Mouse (Mus musculus): Measurements from ENCODE around the gene Lck. TPM values are rescaled to one million over a fixed set of nuclear protein-coding genes. Genes with fewer than 3 reads are reported as not detected.
A peak's percentile ranks its signal among the peaks of the same experiment; 100 is the strongest.

The Lck gene
- polyA plus RNA-seq, 1 experiment from 2014 or later: 11.4 TPM

- Histone ChIP-seq H3K27ac (ENCODE audit: low read depth, low read length) (no peak overlapping the region), H3K36me3 (ENCODE audit: control insufficient read depth, insufficient read depth, low read length) (peaks cover 15% of the 10 kb centered on the region; the same call in 1 of the 2 replicates), H3K4me3 (ENCODE audit: low read length) (no peak overlapping the region), H3K9me3 (ENCODE audit: control insufficient read depth, low read length) (no peaks in the 10 kb centered on the region), H3K9ac (ENCODE audit: low read depth, low read length) (no peak overlapping the region), H3K27me3 (ENCODE audit: control insufficient read depth, insufficient read depth, low read length) (no peaks in the 10 kb centered on the region), H3K4me2 (replicated peaks; ENCODE audit: low read depth, low read length) (no peak overlapping the region), H3K4me1 (ENCODE audit: control insufficient read depth, insufficient read depth, low read length) (peaks cover 8% of the 10 kb centered on the region; the same call in 1 of the 2 replicates)
- no peak for ATAC-seq (ENCODE audit: low FRiP score, low TSS enrichment)
- WGBS: 82% methylated on average over 7 of the region's 7 CpGs
These were observed 43.7 kb upstream of the Lck start for GRCm38 (mm10) chr4:129617121-129617641.

- Histone ChIP-seq H3K27me3 (ENCODE audit: control insufficient read depth, insufficient read depth, low read length) (no peaks in the 10 kb centered on the region), H3K9ac (ENCODE audit: low read depth, low read length) (no peak overlapping the region), H3K36me3 (ENCODE audit: control insufficient read depth, insufficient read depth, low read length) (peaks cover 15% of the 10 kb centered on the region; the same call in 1 of the 2 replicates), H3K9me3 (ENCODE audit: control insufficient read depth, low read length) (no peaks in the 10 kb centered on the region), H3K27ac (ENCODE audit: low read depth, low read length) (no peak overlapping the region), H3K4me3 (ENCODE audit: low read length) (no peak overlapping the region), H3K4me2 (replicated peaks; ENCODE audit: low read depth, low read length) (no peak overlapping the region), H3K4me1 (ENCODE audit: control insufficient read depth, insufficient read depth, low read length) (peaks cover 8% of the 10 kb centered on the region; the same call in 1 of the 2 replicates)
- WGBS: 87% methylated on average over 3 of the region's 3 CpGs
- ATAC-seq (ENCODE audit: low FRiP score, low TSS enrichment): no peak
These were observed 43.2 kb upstream of the Lck start for GRCm38 (mm10) chr4:129616631-129617030.

GRCm38 (mm10) chr4:129615801-129616290 is 42.4 kb upstream of the Lck start:
- ATAC-seq (ENCODE audit: low FRiP score, low TSS enrichment): no peak
- Histone ChIP-seq H3K9ac (ENCODE audit: low read depth, low read length) (no peak overlapping the region), H3K27me3 (ENCODE audit: control insufficient read depth, insufficient read depth, low read length) (no peaks in the 10 kb centered on the region), H3K4me2 (replicated peaks; ENCODE audit: low read depth, low read length) (no peak overlapping the region), H3K4me1 (ENCODE audit: control insufficient read depth, insufficient read depth, low read length) (peaks cover 8% of the 10 kb centered on the region; the same call in 1 of the 2 replicates), H3K36me3 (ENCODE audit: control insufficient read depth, insufficient read depth, low read length) (peaks cover 15% of the 10 kb centered on the region; the same call in 1 of the 2 replicates), H3K4me3 (ENCODE audit: low read length) (no peak overlapping the region), H3K27ac (ENCODE audit: low read depth, low read length) (no peak overlapping the region), H3K9me3 (ENCODE audit: control insufficient read depth, low read length) (no peaks in the 10 kb centered on the region)
- 90% methylated on average over 9 of the region's 9 CpGs for WGBS

GRCm38 (mm10) chr4:129614093-129614492 is 40.7 kb upstream of the Lck start, which contains the start of gene Dcdc2b:
TSS of gene Dcdc2b (minus strand) at chr4:129614257.
- no peak within 1 kb of the TSS for H3K27ac ChIP-seq (ENCODE audit: low read depth, low read length)
- no peak within 1 kb of the TSS for H3K9ac ChIP-seq (ENCODE audit: low read depth, low read length)
- H3K4me1 ChIP-seq (ENCODE audit: control insufficient read depth, insufficient read depth, low read length): peaks cover 8% of the 10 kb centered on the region; the same call in 1 of the 2 replicates
- 87% methylated on average over 6 of the region's 6 CpGs for WGBS
- ATAC-seq (ENCODE audit: low FRiP score, low TSS enrichment): no peak
- H3K36me3 ChIP-seq (ENCODE audit: control insufficient read depth, insufficient read depth, low read length): peaks cover 22% of the 10 kb centered on the region
- no peak within 1 kb of the TSS for H3K4me3 ChIP-seq (ENCODE audit: low read length)
- H3K9me3 ChIP-seq (ENCODE audit: control insufficient read depth, low read length): no peaks in the 10 kb centered on the region
- no peaks in the 10 kb centered on the region for H3K27me3 ChIP-seq (ENCODE audit: control insufficient read depth, insufficient read depth, low read length)
- H3K4me2 ChIP-seq (replicated peaks; ENCODE audit: low read depth, low read length): no peak within 1 kb of the TSS

GRCm38 (mm10) chr4:129610472-129610871 is 37.0 kb upstream of the Lck start:
- Histone ChIP-seq H3K4me1 (ENCODE audit: control insufficient read depth, insufficient read depth, low read length) (no peaks in the 10 kb centered on the region), H3K4me3 (ENCODE audit: low read length) (no peak overlapping the region), H3K27me3 (ENCODE audit: control insufficient read depth, insufficient read depth, low read length) (no peaks in the 10 kb centered on the region), H3K4me2 (replicated peaks; ENCODE audit: low read depth, low read length) (no peak overlapping the region), H3K9me3 (ENCODE audit: control insufficient read depth, low read length) (no peaks in the 10 kb centered on the region), H3K36me3 (ENCODE audit: control insufficient read depth, insufficient read depth, low read length) (peaks cover 28% of the 10 kb centered on the region), H3K27ac (ENCODE audit: low read depth, low read length) (no peak overlapping the region), H3K9ac (ENCODE audit: low read depth, low read length) (no peak overlapping the region)
- ATAC-seq (ENCODE audit: low FRiP score, low TSS enrichment): no peak
- WGBS: 78% methylated on average over 4 of the region's 4 CpGs

- WGBS: 68% methylated on average over 4 of the region's 4 CpGs
- ATAC-seq (ENCODE audit: low FRiP score, low TSS enrichment): no peak
- peaks cover 32% of the 10 kb centered on the region for H3K36me3 ChIP-seq (ENCODE audit: control insufficient read depth, insufficient read depth, low read length)
These were observed 36.6 kb upstream of the Lck start for GRCm38 (mm10) chr4:129610026-129610425.

GRCm38 (mm10) chr4:129609139-129609631 is 35.7 kb upstream of the Lck start:
- peak; percentile 25 for ATAC-seq (ENCODE audit: low FRiP score, low TSS enrichment)
- no peaks in the 10 kb centered on the region for H3K4me1 ChIP-seq (ENCODE audit: control insufficient read depth, insufficient read depth, low read length)

More at GRCm38 (mm10) chr4:129610026-129610425, 36.6 kb upstream of the Lck start:
- no peak overlapping the region for H3K9ac ChIP-seq (ENCODE audit: low read depth, low read length)
- H3K4me2 ChIP-seq (replicated peaks; ENCODE audit: low read depth, low read length): no peak overlapping the region
- no peaks in the 10 kb centered on the region for H3K27me3 ChIP-seq (ENCODE audit: control insufficient read depth, insufficient read depth, low read length)
- no peak overlapping the region for H3K4me3 ChIP-seq (ENCODE audit: low read length)
- H3K4me1 ChIP-seq (ENCODE audit: control insufficient read depth, insufficient read depth, low read length): no peaks in the 10 kb centered on the region
- H3K9me3 ChIP-seq (ENCODE audit: control insufficient read depth, low read length): no peaks in the 10 kb centered on the region
- no peak overlapping the region for H3K27ac ChIP-seq (ENCODE audit: low read depth, low read length)

GRCm38 (mm10) chr4:129608426-129609025 is 35.1 kb upstream of the Lck start:
- ATAC-seq (ENCODE audit: low FRiP score, low TSS enrichment): peak; percentile 79
- H3K4me3 ChIP-seq (ENCODE audit: low read length): no peak overlapping the region
- H3K27ac ChIP-seq (ENCODE audit: low read depth, low read length): no peak overlapping the region
- H3K9ac ChIP-seq (ENCODE audit: low read depth, low read length): no peak overlapping the region
- H3K4me1 ChIP-seq (ENCODE audit: control insufficient read depth, insufficient read depth, low read length): no peaks in the 10 kb centered on the region
- 32% methylated on average over 7 of the region's 7 CpGs for WGBS
- no peaks in the 10 kb centered on the region for H3K9me3 ChIP-seq (ENCODE audit: control insufficient read depth, low read length)
- H3K36me3 ChIP-seq (ENCODE audit: control insufficient read depth, insufficient read depth, low read length): peaks cover 46% of the 10 kb centered on the region
- H3K4me2 ChIP-seq (replicated peaks; ENCODE audit: low read depth, low read length): no peak overlapping the region
- H3K27me3 ChIP-seq (ENCODE audit: control insufficient read depth, insufficient read depth, low read length): no peaks in the 10 kb centered on the region

More at GRCm38 (mm10) chr4:129609139-129609631, 35.7 kb upstream of the Lck start:
- H3K27me3 ChIP-seq (ENCODE audit: control insufficient read depth, insufficient read depth, low read length): no peaks in the 10 kb centered on the region
- H3K36me3 ChIP-seq (ENCODE audit: control insufficient read depth, insufficient read depth, low read length): peaks cover 39% of the 10 kb centered on the region
- H3K4me2 ChIP-seq (replicated peaks; ENCODE audit: low read depth, low read length): no peak overlapping the region
- H3K9ac ChIP-seq (ENCODE audit: low read depth, low read length): no peak overlapping the region
- no peaks in the 10 kb centered on the region for H3K9me3 ChIP-seq (ENCODE audit: control insufficient read depth, low read length)
- WGBS: 78% methylated on average over 12 of the region's 12 CpGs
- no peak overlapping the region for H3K4me3 ChIP-seq (ENCODE audit: low read length)
- H3K27ac ChIP-seq (ENCODE audit: low read depth, low read length): no peak overlapping the region
